Mouse (Mus musculus) adrenal gland, adult (tissue): Measurements from ENCODE around the gene Micu2.
A peak's percentile ranks its signal among the peaks of the same experiment; 100 is the strongest.
"Not testable (repeated sequence)": the region's sequence is repeated elsewhere in the genome, so short reads cannot be mapped to it uniquely, and the experiment has no call there.

ENCODE experiments used
- DNase-seq, 2 experiments: peaks; one replicate each; pipeline ENCODE4 v3.0.0; 2022 to 2023; ENCODE audit warnings: low spot score in 1 of 2; ENCODE audit not compliant: inconsistent age in 2 of 2

Gene Micu2

GRCm38 (mm10) chr14:57967080-57967797, 31.8 kb downstream of the Micu2 start:
- DNase-seq, result no peak

GRCm38 (mm10) chr14:57961861-57962260, 37.2 kb downstream of the Micu2 start:
- peak; percentile 30 to 67 for DNase-seq

- DNase-seq, result peak; percentile 13 to 57
Measured at GRCm38 (mm10) chr14:57951089-57951488, 48.0 kb downstream of the Micu2 start.

- DNase-seq, result no peak
Measured at GRCm38 (mm10) chr14:57945834-57946233, 53.2 kb downstream of the Micu2 start.

- DNase-seq, result no peak
Measured at GRCm38 (mm10) chr14:57937297-57937696, 61.8 kb downstream of the Micu2 start.

GRCm38 (mm10) chr14:57934666-57935065, 64.4 kb downstream of the Micu2 start:
- no peak for DNase-seq

GRCm38 (mm10) chr14:57933608-57934007, 65.5 kb downstream of the Micu2 start:
- no peak for DNase-seq

- no peak for DNase-seq
Measured at GRCm38 (mm10) chr14:57932881-57933443, 66.1 kb downstream of the Micu2 start.

GRCm38 (mm10) chr14:57921428-57922131, 77.5 kb downstream of the Micu2 start:
- no peak for DNase-seq

- no peak for DNase-seq
Measured at GRCm38 (mm10) chr14:57920568-57921310, 78.3 kb downstream of the Micu2 start.

- DNase-seq, result no peak
Measured at GRCm38 (mm10) chr14:57919148-57919875, 79.8 kb downstream of the Micu2 start.

GRCm38 (mm10) chr14:57915341-57915740, 83.7 kb downstream of the Micu2 start:
- no peak for DNase-seq

GRCm38 (mm10) chr14:57912211-57913007, 86.7 kb downstream of the Micu2 start:
- not testable (repeated sequence) for DNase-seq

GRCm38 (mm10) chr14:57911787-57912186, 87.3 kb downstream of the Micu2 start:
- DNase-seq, result not testable (repeated sequence)

GRCm38 (mm10) chr14:57911316-57911715, 87.7 kb downstream of the Micu2 start:
- peak in 1 of 2 experiments; percentile 46 for DNase-seq

- peak; percentile 88 to 96 for DNase-seq
Measured at GRCm38 (mm10) chr14:57910501-57911068, 88.5 kb downstream of the Micu2 start.

- DNase-seq, result no peak
Measured at GRCm38 (mm10) chr14:57909297-57909696, 89.8 kb downstream of the Micu2 start.

- no peak for DNase-seq
Measured at GRCm38 (mm10) chr14:57908431-57908830, 90.6 kb downstream of the Micu2 start.

- peak in 1 of 2 experiments; percentile 82 for DNase-seq
Measured at GRCm38 (mm10) chr14:57901998-57902397, 97.1 kb downstream of the Micu2 start.
